Mouse (Mus musculus) G1E (cell line): ENCODE measurements around the gene Xpo4. TPM values are rescaled to one million over a fixed set of nuclear protein-coding genes. Genes with fewer than 3 reads are reported as not detected.

Experiments
- ATAC-seq: 2 replicates; pipeline ENCODE4 v1.8.0; 2016; ENCODE audit warnings: mild to moderate bottlenecking; ENCODE audit not compliant: insufficient number of reproducible peaks, poor library complexity, low FRiP score, severe bottlenecking; ENCODE audit errors: extremely low read depth
- DNase-seq: peaks from one replicate; pipeline ENCODE4 v3.0.0; 2012; ENCODE audit warnings: low spot score
- H3K27me3 ChIP-seq: 2 replicates; pipeline ENCODE4 v1.6.1; 2012; ENCODE audit warnings: mild to moderate bottlenecking, low read length, inconsistent platforms; ENCODE audit not compliant: insufficient read depth
- H3K36me3 ChIP-seq: replicated peaks from 2 replicates; pipeline ENCODE3; 2012; ENCODE audit warnings: mild to moderate bottlenecking, inconsistent platforms
- H3K4me1 ChIP-seq: 2 replicates; pipeline ENCODE4 v1.6.1; 2012; ENCODE audit warnings: low read depth, low read length, inconsistent platforms, mixed read lengths; ENCODE audit not compliant: insufficient read depth
- H3K4me3 ChIP-seq: 2 replicates; pipeline ENCODE4 v1.5.1; 2012; ENCODE audit warnings: low read depth, mild to moderate bottlenecking, inconsistent platforms, low read length, moderate library complexity, mixed read lengths
- H3K9me3 ChIP-seq: replicated peaks from 2 replicates; pipeline ENCODE4 v1.6.1; 2012; ENCODE audit warnings: inconsistent platforms
- CTCF ChIP-seq: IDR thresholded peaks from 2 replicates; pipeline ENCODE4 v1.5.1; 2012; ENCODE audit warnings: low read depth, low read length, inconsistent platforms, mixed read lengths
- GATA1 ChIP-seq: IDR thresholded peaks from 2 replicates; pipeline ENCODE4 v1.6.1; 2012; ENCODE audit warnings: borderline replicate concordance, low read length, inconsistent platforms, mixed read lengths
- GATA2 ChIP-seq: IDR thresholded peaks from 2 replicates; pipeline ENCODE4 v1.6.1; 2012; ENCODE audit warnings: low read depth, low read length, inconsistent platforms, borderline replicate concordance
- POLR2AphosphoS5 ChIP-seq: IDR thresholded peaks from 2 replicates; pipeline ENCODE4 v1.6.1; 2012; ENCODE audit warnings: low read depth, low read length, inconsistent platforms; ENCODE audit not compliant: insufficient replicate concordance
- TAL1 ChIP-seq: conservative IDR thresholded peaks from 2 replicates; pipeline ENCODE4 v1.6.1; 2012; ENCODE audit warnings: low read depth, low read length, inconsistent platforms, mixed read lengths
- polyA plus RNA-seq: library from polyadenylated mRNA; stranded (reverse); fragments of >175 nt; gene quantifications from 2 replicates; pipeline ENCODE4 v1.2.3, GENCODE M21; 2012
- total RNA-seq, 2 experiments: library from RNA; stranded (forward) in 1 of 2; stranded (reverse) in 1 of 2; fragments of 200-1000 nt in 1 of 2; fragments of >200 nt in 1 of 2; fragmentation: Nextera tagmentation in 1 of 2; gene quantifications; 2 replicates each; pipeline ENCODE4 v1.2.3; 2014 to 2017

The Xpo4 gene
- total and polyA plus RNA-seq, 3 experiments = 16.3 to 81.6 (median 45.0) TPM

GRCm38 (mm10) chr14:57543420-57544039 lies 121.7 kb downstream of the Xpo4 start:
- peaks cover 25% of the 10 kb centered on the region for H3K27me3 ChIP-seq
- TF ChIP-seq GATA1 = no peak
- no peak for TF ChIP-seq CTCF
- DNase-seq = no peak
- peaks cover 3% of the 10 kb centered on the region for H3K4me1 ChIP-seq
- no peaks in the 10 kb centered on the region for H3K9me3 ChIP-seq
- no peak for ATAC-seq
- no peak overlapping the region for H3K4me3 ChIP-seq
- peaks cover 6% of the 10 kb centered on the region for H3K36me3 ChIP-seq

GRCm38 (mm10) chr14:57542231-57542630 lies 123.0 kb downstream of the Xpo4 start:
- DNase-seq (no peak), ATAC-seq (no peak)
- TF ChIP-seq GATA1 (no peak), CTCF (no peak), GATA2 (no peak), TAL1 (no peak), POLR2AphosphoS5 (no peak)
- H3K4me1 ChIP-seq = peaks cover 3% of the 10 kb centered on the region
- H3K4me3 ChIP-seq = no peak overlapping the region
- H3K27me3 ChIP-seq = peaks cover 38% of the 10 kb centered on the region
- H3K9me3 ChIP-seq = no peaks in the 10 kb centered on the region
- peaks cover under 1% of the 10 kb centered on the region for H3K36me3 ChIP-seq

GRCm38 (mm10) chr14:57540683-57541082 lies 124.5 kb downstream of the Xpo4 start:
- no peak for ATAC-seq
- no peaks in the 10 kb centered on the region for H3K9me3 ChIP-seq
- TF ChIP-seq TAL1 = no peak
- H3K4me1 ChIP-seq = no peaks in the 10 kb centered on the region; the same call in 1 of the 2 replicates
- no peak overlapping the region for H3K4me3 ChIP-seq
- peaks cover 51% of the 10 kb centered on the region for H3K27me3 ChIP-seq
- DNase-seq = no peak
- H3K36me3 ChIP-seq = no peaks in the 10 kb centered on the region

GRCm38 (mm10) chr14:57537261-57538015 lies 127.8 kb downstream of the Xpo4 start:
- H3K36me3 ChIP-seq = no peaks in the 10 kb centered on the region

DNA sequence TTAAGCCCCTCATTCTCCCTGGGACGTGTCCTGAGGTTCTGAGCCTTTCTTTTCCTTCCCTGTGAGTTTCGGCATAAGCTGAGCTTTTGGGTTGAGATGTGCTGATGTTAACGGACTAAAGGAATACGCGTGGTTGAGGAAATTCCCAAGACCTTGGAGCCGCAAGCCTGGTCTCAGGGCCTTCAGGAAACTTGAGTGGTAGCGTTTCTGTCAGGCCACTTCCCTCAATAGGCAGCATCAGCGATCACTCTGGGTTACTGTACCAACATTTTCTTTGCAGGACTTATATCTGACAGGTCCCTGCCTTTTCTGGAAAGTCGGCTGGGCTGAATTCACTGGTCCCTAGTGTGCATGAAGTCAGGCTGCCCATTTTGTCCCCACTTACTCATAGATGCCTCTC lies 128.4 kb downstream of the Xpo4 start:
- no peaks in the 10 kb centered on the region for H3K4me1 ChIP-seq
- no peaks in the 10 kb centered on the region for H3K9me3 ChIP-seq
- no peak for ATAC-seq
- H3K4me3 ChIP-seq = no peak overlapping the region
- no peak for DNase-seq
- H3K36me3 ChIP-seq = no peaks in the 10 kb centered on the region
- TF ChIP-seq GATA1 (no peak), TAL1 (no peak), CTCF (no peak), POLR2AphosphoS5 (no peak), GATA2 (no peak)
- peaks cover 66% of the 10 kb centered on the region for H3K27me3 ChIP-seq

More at GRCm38 (mm10) chr14:57537261-57538015, 127.8 kb downstream of the Xpo4 start:
- Histone ChIP-seq H3K9me3 (no peaks in the 10 kb centered on the region), H3K4me3 (no peak overlapping the region), H3K27me3 (peaks cover 68% of the 10 kb centered on the region), H3K4me1 (no peaks in the 10 kb centered on the region)
- TF ChIP-seq TAL1 (no peak), GATA2 (no peak), POLR2AphosphoS5 (no peak), CTCF (no peak), GATA1 (no peak)
- ATAC-seq (no peak), DNase-seq (no peak)

- H3K9me3 ChIP-seq = no peaks in the 10 kb centered on the region
- TF ChIP-seq GATA1 (no peak), GATA2 (no peak), POLR2AphosphoS5 (no peak), TAL1 (no peak), CTCF (no peak)
- no peak for ATAC-seq
- H3K27me3 ChIP-seq = peaks cover 68% of the 10 kb centered on the region
- no peaks in the 10 kb centered on the region for H3K4me1 ChIP-seq
- H3K36me3 ChIP-seq = no peaks in the 10 kb centered on the region
- no peak overlapping the region for H3K4me3 ChIP-seq
- no peak for DNase-seq
These were observed 129.6 kb downstream of the Xpo4 start for GRCm38 (mm10) chr14:57535646-57536045.

DNA sequence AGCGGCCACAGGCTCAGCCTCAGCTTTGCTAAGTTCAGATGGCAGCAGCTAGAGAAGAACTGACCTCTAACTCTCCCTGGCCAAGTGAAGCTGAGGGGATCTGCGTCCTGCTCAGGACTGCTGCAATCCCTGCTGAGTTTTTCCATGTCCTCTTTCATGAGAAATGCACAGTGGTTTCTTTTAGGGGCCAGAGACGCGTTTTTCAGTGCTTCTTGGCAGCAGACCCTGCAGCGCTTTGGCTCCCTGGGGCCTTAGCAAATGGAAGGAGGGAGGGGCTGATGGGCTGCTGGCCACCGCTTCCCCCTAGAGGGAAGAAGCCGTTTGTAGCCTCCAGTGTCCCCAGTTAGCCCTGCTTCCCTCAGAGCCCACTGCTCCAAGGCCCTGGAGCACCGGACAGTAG lies 130.3 kb downstream of the Xpo4 start:
- no peak for TF ChIP-seq GATA2
- TF ChIP-seq CTCF = no peak
- TF ChIP-seq GATA1 = no peak
- no peak for TF ChIP-seq POLR2AphosphoS5
- no peak for TF ChIP-seq TAL1
- no peaks in the 10 kb centered on the region for H3K9me3 ChIP-seq
- no peak overlapping the region for H3K4me3 ChIP-seq
- DNase-seq (no peak), ATAC-seq (no peak)
- no peaks in the 10 kb centered on the region for H3K36me3 ChIP-seq
- no peaks in the 10 kb centered on the region for H3K4me1 ChIP-seq
- peaks cover 68% of the 10 kb centered on the region for H3K27me3 ChIP-seq
